Mouse (Mus musculus) natural killer cell, adult 2 months (primary cell): ENCODE data around the gene Slc6a11.

ENCODE experiments used
- DNase-seq, 2 experiments: peaks; one replicate each; pipeline ENCODE4 v3.0.0; 2022; ENCODE audit warnings: low spot score in 2 of 2

Gene Slc6a11

GRCm38 (mm10) chr6:114264426-114264825, 133.4 kb downstream of the Slc6a11 start:
- no peak for DNase-seq

- DNase-seq: no peak
These were observed 135.2 kb downstream of the Slc6a11 start for GRCm38 (mm10) chr6:114266273-114266672.

- no peak for DNase-seq
These were observed 136.9 kb downstream of the Slc6a11 start for GRCm38 (mm10) chr6:114267979-114268378.

GRCm38 (mm10) chr6:114269589-114269988, 138.5 kb downstream of the Slc6a11 start:
- DNase-seq: no peak

- no peak for DNase-seq
These were observed 139.8 kb downstream of the Slc6a11 start for GRCm38 (mm10) chr6:114270799-114271198.

GRCm38 (mm10) chr6:114272279-114272678, 141.2 kb downstream of the Slc6a11 start:
- no peak for DNase-seq

GRCm38 (mm10) chr6:114273997-114274728, 143.1 kb downstream of the Slc6a11 start:
- no peak for DNase-seq

GRCm38 (mm10) chr6:114275800-114276199, 144.8 kb downstream of the Slc6a11 start:
- DNase-seq: no peak

- no peak for DNase-seq
These were observed 151.6 kb downstream of the Slc6a11 start, which contains the start of gene Slc6a1 for GRCm38 (mm10) chr6:114282469-114283277. Gene Slc6a1 (plus strand): TSS chr6:114282635.

GRCm38 (mm10) chr6:114283278-114283770, 152.3 kb downstream of the Slc6a11 start:
- DNase-seq: no peak

- DNase-seq: no peak
These were observed 153.1 kb downstream of the Slc6a11 start for GRCm38 (mm10) chr6:114283927-114284703.

GRCm38 (mm10) chr6:114285424-114285823, 154.4 kb downstream of the Slc6a11 start:
- DNase-seq: no peak

- no peak for DNase-seq
These were observed 158.1 kb downstream of the Slc6a11 start for GRCm38 (mm10) chr6:114289106-114289505.

- DNase-seq: no peak
These were observed 159.1 kb downstream of the Slc6a11 start for GRCm38 (mm10) chr6:114290184-114290583.

GRCm38 (mm10) chr6:114290929-114291328, 159.9 kb downstream of the Slc6a11 start:
- no peak for DNase-seq

GRCm38 (mm10) chr6:114291396-114291795, 160.4 kb downstream of the Slc6a11 start:
- no peak for DNase-seq

GRCm38 (mm10) chr6:114293511-114293910, 162.5 kb downstream of the Slc6a11 start:
- no peak for DNase-seq

GRCm38 (mm10) chr6:114295086-114295485, 164.0 kb downstream of the Slc6a11 start:
- no peak for DNase-seq

GRCm38 (mm10) chr6:114297260-114298002, 166.4 kb downstream of the Slc6a11 start:
- no peak for DNase-seq
